Mouse (Mus musculus): Measurements from ENCODE around the gene Slc5a7. TPM values are rescaled to one million over a fixed set of nuclear protein-coding genes. Genes with fewer than 3 reads are reported as not detected.

Slc5a7 gene
- total and polyA plus RNA-seq, 3 experiments, result not detected

- in situ Hi-C loops (cut with MboI; ENCODE audit: low pct_ligation_motif_present, low pct_unique_long_range_greater_than_20kb, low sequenced_read_pairs), result no loop called here
Observed at GRCm38 (mm10) chr17:54298232-54298924, 456 bp downstream of the Slc5a7 start.

GRCm38 (mm10) chr17:54250783-54251182 is 48.1 kb downstream of the Slc5a7 start:
- Histone ChIP-seq H3K4me1 (ENCODE audit: control insufficient read depth in 1 of 2, insufficient read depth in 2 of 2) (no peaks in the 10 kb centered on the region), H3K9me3 (replicated peaks; ENCODE audit: low read length) (no peaks in the 10 kb centered on the region), H3K4me3 (replicated peaks in 1 of 3; ENCODE audit: low read depth in 2 of 3, low read length in 2 of 3, poor library complexity in 1 of 3) (no peak overlapping the region), H3K79me2 (replicated peaks; ENCODE audit: control insufficient read depth, extremely low read depth, insufficient read depth, poor library complexity, severe bottlenecking) (no peaks in the 10 kb centered on the region), H3K9ac (ENCODE audit: insufficient read depth, low read depth) (no peak overlapping the region), H3K27ac (ENCODE audit: insufficient read depth, low read depth) (no peak overlapping the region), H3K27me3 (replicated peaks) (no peaks in the 10 kb centered on the region), H3K4me2 (ENCODE audit: insufficient read depth, low read depth, poor library complexity, severe bottlenecking) (no peak overlapping the region), H3K36me3 (replicated peaks in 1 of 2; ENCODE audit: control insufficient read depth in 1 of 2, insufficient read depth in 1 of 2, low read length in 1 of 2) (no peaks in the 10 kb centered on the region)
- dilution Hi-C loops (cut with MboI; ENCODE audit: extremely low pct_ligation_motif_present, extremely low pct_unique_long_range_greater_than_20kb, low sequenced_read_pairs), result no loop called here
- no peak for DNase-seq (ENCODE audit: extremely low read depth)
- TF ChIP-seq CHD1 (IDR thresholded peaks at IDR 0.05; ENCODE audit: low read depth, low read length), result no peak
- TF ChIP-seq MAX (IDR thresholded peaks at IDR 0.05; ENCODE audit: low read length), result no peak
- no peak for TF ChIP-seq MAZ (IDR thresholded peaks at IDR 0.05; ENCODE audit: low read depth, low read length)
- no peak for TF ChIP-seq JUND (conservative IDR thresholded peaks at IDR 0.05; ENCODE audit: low read depth, low read length)
- no peak for TF ChIP-seq TBP (conservative IDR thresholded peaks at IDR 0.05; ENCODE audit: low read depth, low read length)
- no peak for TF ChIP-seq SIN3A (IDR thresholded peaks at IDR 0.05; ENCODE audit: low read length)
- no peak for TF ChIP-seq POLR2AphosphoS2 (IDR thresholded peaks at IDR 0.05; ENCODE audit: low read depth, low read length)
- in situ Hi-C loops (cut with MboI; ENCODE audit: low pct_ligation_motif_present, low pct_unique_long_range_greater_than_20kb, low sequenced_read_pairs), result no loop called here

More at GRCm38 (mm10) chr17:54298232-54298924, 456 bp downstream of the Slc5a7 start:
- TF ChIP-seq E2F4 (IDR thresholded peaks at IDR 0.05; ENCODE audit: insufficient replicate concordance, low read depth, low read length) (no peak), MEF2A (IDR thresholded peaks at IDR 0.05; ENCODE audit: borderline replicate concordance, low read depth, low read length) (no peak), USF1 (IDR thresholded peaks at IDR 0.05; ENCODE audit: low read depth, low read length) (no peak)
- dilution Hi-C loops (cut with MboI; ENCODE audit: extremely low pct_ligation_motif_present, extremely low pct_unique_long_range_greater_than_20kb, low sequenced_read_pairs), result no loop called here
- H3K4me3 ChIP-seq (replicated peaks in 1 of 3; ENCODE audit: low read depth in 2 of 3, low read length in 2 of 3, poor library complexity in 1 of 3), result no peak overlapping the region
- DNase-seq (ENCODE audit: extremely low read depth), result no peak
- H3K79me2 ChIP-seq (replicated peaks; ENCODE audit: control insufficient read depth, extremely low read depth, insufficient read depth, poor library complexity, severe bottlenecking), result no peaks in the 10 kb centered on the region
- no peaks in the 10 kb centered on the region for H3K27me3 ChIP-seq (replicated peaks)
- H3K4me1 ChIP-seq (ENCODE audit: control insufficient read depth in 1 of 2, insufficient read depth in 2 of 2), result no peaks in the 10 kb centered on the region
- H3K9ac ChIP-seq (ENCODE audit: insufficient read depth, low read depth), result no peak overlapping the region
- no peak overlapping the region for H3K27ac ChIP-seq (ENCODE audit: insufficient read depth, low read depth)
- H3K4me2 ChIP-seq (ENCODE audit: insufficient read depth, low read depth, poor library complexity, severe bottlenecking), result no peak overlapping the region
- H3K36me3 ChIP-seq (replicated peaks in 1 of 2; ENCODE audit: control insufficient read depth in 1 of 2, insufficient read depth in 1 of 2, low read length in 1 of 2), result no peaks in the 10 kb centered on the region
- H3K9me3 ChIP-seq (replicated peaks; ENCODE audit: low read length), result no peaks in the 10 kb centered on the region

GRCm38 (mm10) chr17:54243650-54244300 is 55.1 kb downstream of the Slc5a7 start:
- H3K27ac ChIP-seq (ENCODE audit: insufficient read depth, low read depth), result no peak overlapping the region
- dilution Hi-C loops (cut with MboI; ENCODE audit: extremely low pct_ligation_motif_present, extremely low pct_unique_long_range_greater_than_20kb, low sequenced_read_pairs) (no loop called here), in situ Hi-C loops (cut with MboI; ENCODE audit: low pct_ligation_motif_present, low pct_unique_long_range_greater_than_20kb, low sequenced_read_pairs) (no loop called here)
- H3K36me3 ChIP-seq (replicated peaks in 1 of 2; ENCODE audit: control insufficient read depth in 1 of 2, insufficient read depth in 1 of 2, low read length in 1 of 2), result no peaks in the 10 kb centered on the region
- no peaks in the 10 kb centered on the region for H3K79me2 ChIP-seq (replicated peaks; ENCODE audit: control insufficient read depth, extremely low read depth, insufficient read depth, poor library complexity, severe bottlenecking)
- TF ChIP-seq EP300 (IDR thresholded peaks at IDR 0.05; ENCODE audit: low read length) (no peak), POLR2A (IDR thresholded peaks at IDR 0.05; ENCODE audit: low read depth, low read length) (no peak), CHD1 (IDR thresholded peaks at IDR 0.05; ENCODE audit: low read depth, low read length) (no peak), MEF2A (IDR thresholded peaks at IDR 0.05; ENCODE audit: borderline replicate concordance, low read depth, low read length) (no peak), E2F4 (IDR thresholded peaks at IDR 0.05; ENCODE audit: insufficient replicate concordance, low read depth, low read length) (no peak), TBP (conservative IDR thresholded peaks at IDR 0.05; ENCODE audit: low read depth, low read length) (no peak), POLR2AphosphoS2 (IDR thresholded peaks at IDR 0.05; ENCODE audit: low read depth, low read length) (no peak), ELF1 (IDR thresholded peaks at IDR 0.05; ENCODE audit: low read depth, low read length) (no peak), USF1 (IDR thresholded peaks at IDR 0.05; ENCODE audit: low read depth, low read length) (no peak)
- no peak overlapping the region for H3K4me2 ChIP-seq (ENCODE audit: insufficient read depth, low read depth, poor library complexity, severe bottlenecking)
- H3K9ac ChIP-seq (ENCODE audit: insufficient read depth, low read depth), result no peak overlapping the region
- peaks cover 2% of the 10 kb centered on the region for H3K9me3 ChIP-seq (replicated peaks; ENCODE audit: low read length)
- no peak overlapping the region for H3K4me3 ChIP-seq (replicated peaks in 1 of 3; ENCODE audit: low read depth in 2 of 3, low read length in 2 of 3, poor library complexity in 1 of 3)
- no peaks in the 10 kb centered on the region for H3K27me3 ChIP-seq (replicated peaks)
- no peak for DNase-seq (ENCODE audit: extremely low read depth)
- H3K4me1 ChIP-seq (ENCODE audit: control insufficient read depth in 1 of 2, insufficient read depth in 2 of 2), result no peaks in the 10 kb centered on the region

Measured in CH12.LX (cell line).